Mouse (Mus musculus) kidney, adult 9 months (tissue): ENCODE measurements at regions not wholly inside any gene's neighbourhood (a gene's known extent, or its start where the extent isn't known, plus 50 kb on each side); places are given as distances from the start of the nearest gene placed in this dataset.

ENCODE experiments used
- DNase-seq: peaks from one replicate; pipeline ENCODE4 v3.0.0; 2022

DNA sequence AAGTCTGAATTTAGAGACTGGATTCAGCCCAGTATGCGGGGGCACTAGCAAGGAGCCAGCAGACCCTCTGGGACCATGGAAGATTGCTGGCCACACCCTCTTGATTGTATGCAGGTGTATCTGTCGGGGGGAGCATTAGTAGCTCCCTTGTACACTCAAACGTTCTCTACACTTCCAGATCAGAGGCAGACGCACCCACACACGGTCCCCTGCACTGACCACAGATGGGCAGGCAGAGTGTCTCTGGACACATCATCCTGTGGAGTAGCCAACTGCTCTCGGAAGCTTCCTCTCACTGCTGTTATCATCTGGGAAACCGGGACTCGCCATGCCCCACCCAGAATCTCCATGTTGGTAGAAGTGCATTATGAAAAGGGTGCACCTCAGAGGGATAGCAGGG lies 176.7 kb downstream of the Mycn start:
- DNase-seq = no peak

DNA sequence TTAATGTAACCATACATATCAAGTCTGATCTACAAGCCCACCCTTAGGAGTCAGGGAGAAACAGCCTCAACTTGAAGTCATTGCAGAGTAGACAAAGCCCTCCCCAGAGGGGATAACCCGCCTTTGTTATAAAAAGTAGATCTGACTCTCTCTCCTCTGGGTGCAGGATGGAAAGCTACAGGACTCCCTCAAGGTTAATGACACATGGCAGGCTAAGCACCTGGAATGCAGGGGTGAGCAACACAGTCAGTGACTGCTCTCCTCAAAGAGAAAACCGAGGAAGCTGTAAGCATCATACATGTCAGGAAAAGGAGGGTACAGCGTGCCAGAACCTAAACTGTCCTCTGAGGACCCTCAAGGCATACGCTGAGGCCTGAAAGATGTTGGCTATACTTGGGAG lies 177.1 kb downstream of the Mycn start:
- DNase-seq = peak; percentile 17

DNA sequence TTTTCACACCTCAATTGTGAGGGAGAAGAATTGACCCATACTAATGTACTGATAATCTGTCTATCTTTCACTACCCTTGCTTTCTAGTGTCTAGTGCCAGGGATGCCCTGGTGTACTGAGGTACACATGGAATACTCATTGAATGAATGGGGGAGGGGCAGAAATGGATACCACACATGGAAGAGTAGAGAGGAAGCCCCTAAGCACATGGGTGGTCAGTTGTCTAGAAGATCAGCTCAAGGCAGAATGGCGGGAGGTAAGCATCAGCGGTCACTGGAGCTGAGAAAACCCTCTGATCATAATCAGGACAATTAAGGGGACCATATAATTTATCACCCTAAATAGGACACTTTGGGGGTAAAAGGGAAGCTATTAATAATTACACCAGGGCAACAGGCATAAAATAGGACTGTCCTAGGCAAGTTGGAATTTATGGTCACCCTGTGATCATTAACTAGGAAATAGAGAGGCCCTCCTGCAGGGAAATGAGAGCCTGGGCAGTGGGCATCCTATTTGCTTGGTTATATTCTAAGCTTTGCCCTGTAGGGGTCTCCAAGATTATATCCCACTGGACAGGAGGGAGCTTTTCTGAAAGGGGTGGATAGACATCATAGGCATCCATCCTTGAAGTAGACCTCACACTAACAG lies 185.3 kb downstream of the Mycn start:
- DNase-seq = no peak

DNA sequence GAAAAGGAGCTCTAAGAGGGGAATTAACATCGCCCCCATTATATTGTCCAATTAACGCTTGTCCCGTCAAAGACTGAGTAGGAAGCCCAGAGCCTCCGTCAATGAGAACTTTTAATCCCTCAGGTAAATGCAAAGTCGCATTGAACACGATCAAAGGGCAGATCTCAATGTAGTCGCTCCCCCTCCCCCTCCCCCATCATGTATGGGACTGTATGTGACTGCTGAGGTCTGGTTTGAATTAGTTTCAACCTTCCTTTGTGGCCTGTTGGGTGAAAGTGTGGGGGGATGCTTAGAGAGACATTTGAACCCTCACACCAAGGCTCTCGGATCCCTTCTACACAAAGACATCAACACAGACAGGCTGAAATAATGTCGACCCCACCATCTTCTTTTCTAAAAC lies 187.9 kb downstream of the Mycn start:
- DNase-seq = no peak

DNA sequence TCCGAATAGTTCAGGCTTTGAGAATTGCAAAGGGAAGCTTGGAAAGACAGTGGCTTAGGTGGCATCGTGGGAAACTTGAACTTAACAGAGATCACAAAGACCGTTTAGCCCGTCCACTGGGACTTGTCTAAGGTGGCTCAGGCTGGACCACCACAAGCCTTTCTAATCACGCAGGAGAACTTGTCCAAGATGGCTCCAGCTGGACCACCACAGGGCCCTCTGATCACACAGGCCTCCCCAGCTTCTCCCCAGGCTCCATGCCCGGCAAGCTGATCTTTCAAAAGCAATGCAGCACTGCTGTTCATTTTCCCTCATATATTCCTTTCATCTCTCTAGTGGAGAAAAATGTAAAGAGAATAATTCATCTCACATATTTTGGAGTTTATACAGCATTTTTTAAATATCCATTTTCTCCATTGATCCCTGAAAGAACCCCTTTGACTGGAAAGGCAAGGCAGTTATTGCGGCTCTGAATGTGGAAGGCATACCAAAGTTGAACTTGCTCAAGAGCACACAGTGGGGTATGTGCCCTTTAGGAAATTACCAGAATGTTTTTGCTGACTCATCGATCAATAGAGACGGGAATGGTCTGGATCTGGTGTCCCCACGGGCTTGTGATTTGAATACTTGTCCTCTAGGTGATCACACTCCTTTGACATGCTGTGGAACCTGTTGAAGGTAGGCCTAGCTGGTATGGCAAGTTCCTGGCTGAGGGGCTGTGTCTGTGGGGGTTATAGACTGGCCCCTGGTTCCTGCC lies 189.9 kb downstream of the Mycn start:
- no peak for DNase-seq

DNA sequence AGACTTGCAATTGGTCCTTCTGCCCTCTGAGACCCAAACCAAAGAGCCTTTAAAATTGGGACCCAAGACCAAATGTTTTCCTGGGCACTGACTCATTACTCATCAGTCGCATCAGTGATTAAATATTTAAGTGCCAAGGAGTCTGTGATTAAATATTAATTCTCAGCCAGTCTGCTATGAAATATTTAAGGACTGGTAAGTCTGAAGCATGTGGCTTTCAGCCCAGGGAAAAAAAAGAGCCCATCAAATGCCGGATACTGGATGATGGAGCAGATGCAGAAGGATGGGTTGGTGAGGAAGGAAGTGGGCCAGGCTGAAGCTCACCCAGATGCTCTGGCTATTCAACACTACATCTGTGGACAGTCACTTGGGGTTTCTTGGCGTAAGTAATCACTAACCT lies 192.0 kb downstream of the Mycn start:
- no peak for DNase-seq

DNA sequence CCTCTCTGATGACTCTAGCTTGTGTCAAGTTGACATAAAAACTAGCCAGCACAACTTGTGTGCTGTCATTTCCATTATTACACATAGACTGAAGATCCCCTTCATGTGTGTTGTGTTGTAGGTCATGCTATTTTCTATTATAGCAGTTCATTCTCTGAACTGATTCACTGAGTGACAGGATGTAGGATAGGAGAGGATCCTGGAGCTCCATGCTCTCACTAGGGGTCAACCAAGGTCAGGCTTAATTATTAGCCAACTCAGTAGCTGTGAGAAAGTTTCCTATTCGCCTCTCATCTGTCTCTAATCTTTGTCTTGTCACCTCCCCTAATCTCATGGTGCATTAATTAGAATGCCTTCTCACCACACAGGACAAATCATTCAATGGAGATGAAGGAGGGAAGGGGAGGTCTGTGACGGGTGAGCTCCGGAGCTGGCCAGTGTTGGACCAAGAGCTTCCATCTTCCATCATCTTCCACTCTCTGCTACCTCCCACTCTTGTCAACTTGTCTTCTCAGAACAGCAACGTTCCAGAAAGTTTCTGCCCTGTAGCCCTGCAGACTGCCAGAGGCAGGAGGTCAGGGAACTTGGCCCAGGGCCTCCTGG lies 194.8 kb downstream of the Mycn start:
- peak; percentile 10 for DNase-seq

DNA sequence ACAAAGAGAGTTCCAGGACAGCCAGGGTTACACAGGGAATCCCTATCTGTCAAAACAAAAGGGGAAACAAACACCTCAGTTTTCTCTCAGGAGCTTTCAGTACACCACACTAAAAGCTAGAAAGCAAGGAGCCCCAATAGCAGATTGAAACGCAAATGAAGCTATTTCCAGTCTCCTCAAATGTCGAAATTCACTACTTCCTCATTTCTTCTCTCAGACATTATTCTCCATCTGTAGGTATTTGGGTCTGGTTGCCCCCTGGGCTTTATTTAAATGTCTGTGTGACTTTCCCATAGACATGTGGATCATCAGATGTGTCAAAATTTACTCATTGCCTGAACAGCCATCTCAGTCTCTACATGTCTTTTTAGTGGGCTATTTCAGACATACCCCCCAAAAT lies 197.2 kb downstream of the Mycn start:
- no peak for DNase-seq

DNA sequence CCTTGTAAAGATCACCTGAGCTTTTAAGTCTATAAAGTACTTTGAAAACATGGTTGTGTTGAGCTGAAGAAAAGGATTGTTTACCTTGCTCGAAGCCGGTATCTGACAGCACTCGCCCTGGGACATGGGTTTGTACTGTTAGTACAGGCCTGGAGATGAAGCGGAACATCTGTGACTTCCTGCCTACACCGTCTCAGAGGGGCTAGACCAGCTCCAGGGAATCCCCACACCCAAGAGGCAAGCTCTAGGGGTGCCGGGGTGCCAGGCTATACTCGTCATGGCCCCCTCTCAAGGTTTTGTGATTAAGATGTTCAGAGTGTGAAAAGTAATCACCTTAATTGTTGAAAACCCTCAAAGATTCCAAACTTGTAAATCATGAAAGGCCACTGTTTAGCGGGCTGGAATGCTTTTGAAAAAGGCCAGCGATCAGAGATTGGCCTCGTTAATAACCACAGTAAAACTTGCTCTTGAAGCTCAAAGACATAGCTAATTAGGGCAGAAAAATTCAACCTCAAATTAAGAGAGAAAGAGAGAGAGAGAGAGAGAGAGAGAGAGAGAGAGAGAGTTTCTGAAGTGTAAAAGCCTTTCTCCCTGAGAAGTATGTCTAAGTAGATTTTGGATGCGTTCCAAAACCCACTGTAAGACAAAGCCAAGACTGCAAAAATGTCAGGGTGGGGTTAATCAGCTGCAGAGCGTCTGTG lies 202.9 kb downstream of the Mycn start:
- DNase-seq = no peak

DNA sequence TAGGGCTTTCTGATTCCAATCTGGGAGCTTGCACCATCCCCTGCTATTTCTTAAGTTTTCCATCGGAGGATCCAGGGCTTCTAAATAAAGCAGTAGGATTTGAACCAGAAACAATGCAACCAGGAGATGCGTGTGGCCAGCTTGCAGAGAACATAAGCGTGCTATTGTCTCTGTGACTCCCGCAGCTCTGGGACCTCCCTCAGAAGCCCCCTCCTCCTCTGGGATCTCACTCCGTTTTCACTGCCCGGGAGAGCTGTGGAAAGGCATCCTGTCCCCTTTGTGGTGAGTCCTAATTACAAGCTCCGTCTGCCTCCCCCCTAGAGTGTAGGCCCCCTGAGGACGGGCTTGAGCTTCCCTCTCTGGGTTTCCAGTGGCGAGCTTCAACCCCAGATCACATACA lies 215.9 kb downstream of the Mycn start:
- DNase-seq = no peak

DNA sequence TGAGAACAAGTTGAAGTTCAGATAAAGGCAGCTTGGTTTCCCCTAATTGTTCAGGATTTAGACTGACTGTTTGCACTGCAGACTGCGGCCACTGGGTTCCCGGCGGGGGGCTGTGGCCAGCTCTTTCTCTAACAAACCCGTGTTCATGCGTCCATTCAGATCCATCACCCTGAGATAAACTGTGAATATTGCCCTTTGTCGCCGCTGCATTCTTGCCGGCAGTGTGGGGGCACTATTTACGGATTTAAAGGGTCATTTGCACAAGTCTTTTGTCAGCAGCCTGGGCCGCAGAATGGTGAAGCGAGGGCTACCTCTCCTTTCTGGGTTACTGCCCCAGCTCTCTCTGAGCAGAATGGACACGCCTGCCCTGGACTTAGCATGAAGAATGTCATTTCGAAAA lies 216.6 kb downstream of the Mycn start:
- DNase-seq = no peak

DNA sequence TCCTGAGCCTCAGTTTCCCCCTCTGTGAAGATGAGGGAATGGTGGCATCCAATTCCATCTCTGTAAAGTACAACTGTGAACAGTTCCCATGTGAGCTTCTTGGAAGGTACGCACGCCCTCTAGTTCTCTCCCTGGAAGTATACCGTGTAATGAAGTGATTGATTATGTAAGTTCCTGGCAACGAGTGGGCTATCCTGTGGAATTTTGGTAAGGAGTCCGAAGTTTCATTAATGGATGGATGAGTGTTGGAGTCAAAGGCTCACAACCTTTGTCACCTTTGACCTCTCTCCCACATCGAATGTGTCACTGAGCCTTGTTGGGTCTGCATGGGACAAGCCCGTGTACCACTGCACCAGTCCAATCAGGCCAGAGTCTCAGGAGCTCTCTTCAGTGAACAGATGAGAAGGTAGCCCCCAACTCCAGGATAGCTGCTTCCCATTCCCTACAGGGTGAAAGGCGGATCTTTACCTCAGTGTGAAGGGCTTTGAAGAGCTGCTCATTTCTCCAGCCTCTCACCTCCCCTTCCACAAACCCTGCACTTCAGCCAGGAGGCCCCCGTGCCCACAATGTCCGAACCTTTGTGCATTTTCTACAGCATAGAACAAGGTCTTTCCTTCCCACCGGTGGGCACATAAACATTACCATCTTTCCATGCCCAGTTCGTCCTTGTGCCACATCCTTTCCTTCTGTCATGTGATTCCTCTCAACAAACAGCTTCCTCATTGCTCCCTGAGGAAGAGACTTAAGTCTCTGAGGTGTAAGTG lies 217.8 kb downstream of the Mycn start:
- DNase-seq = no peak

DNA sequence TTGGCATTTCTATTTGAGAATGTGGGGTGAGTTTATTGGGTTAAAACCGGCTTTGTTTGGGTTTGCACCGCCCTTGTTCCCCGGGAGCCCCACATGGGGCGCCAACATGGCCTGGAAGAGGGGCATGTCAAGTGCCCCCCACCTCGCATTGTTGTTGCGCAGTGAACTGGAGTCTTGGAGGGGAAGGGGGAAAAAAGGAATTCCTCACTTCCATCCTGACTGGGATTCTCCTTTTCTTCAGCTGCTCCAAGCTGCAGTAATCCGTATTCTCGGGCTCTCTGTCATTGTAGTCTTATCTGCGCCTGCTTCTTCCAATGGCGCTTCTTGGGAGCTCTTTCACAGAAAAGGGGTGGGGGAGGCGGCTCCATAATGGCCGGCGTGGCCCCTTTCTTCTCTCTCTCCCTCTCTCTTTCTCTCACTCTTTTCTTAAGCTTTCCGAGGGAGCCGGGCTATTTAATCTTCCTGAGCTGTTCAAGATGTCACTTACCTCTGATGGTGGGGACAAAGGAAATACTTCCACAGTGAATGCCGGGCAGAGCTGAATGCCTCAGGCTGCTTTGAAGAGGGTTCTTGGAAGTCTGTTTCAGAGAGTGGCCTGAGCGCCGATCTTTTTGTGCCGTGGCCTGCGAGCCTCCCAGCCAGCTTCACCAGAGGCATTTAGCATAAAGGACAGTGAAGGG lies 218.6 kb downstream of the Mycn start:
- DNase-seq = no peak

DNA sequence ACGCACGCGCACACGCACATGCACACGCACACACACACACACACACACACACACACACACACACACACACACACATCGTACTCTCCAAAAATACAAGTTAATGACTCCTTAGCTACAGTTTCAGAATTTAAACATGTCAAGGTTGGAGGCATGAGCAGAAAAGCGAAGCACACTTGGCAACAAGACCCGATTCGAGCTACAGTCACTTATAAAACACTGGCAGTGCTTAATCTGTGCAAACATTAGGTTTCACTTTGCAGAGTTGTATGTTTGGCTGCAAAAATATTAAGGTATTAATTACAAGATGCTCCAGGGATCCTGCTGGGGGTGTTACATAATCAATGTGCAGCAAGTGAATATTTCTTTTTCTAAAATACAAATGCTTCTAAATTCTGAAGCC lies 225.0 kb downstream of the Mycn start:
- no peak for DNase-seq

DNA sequence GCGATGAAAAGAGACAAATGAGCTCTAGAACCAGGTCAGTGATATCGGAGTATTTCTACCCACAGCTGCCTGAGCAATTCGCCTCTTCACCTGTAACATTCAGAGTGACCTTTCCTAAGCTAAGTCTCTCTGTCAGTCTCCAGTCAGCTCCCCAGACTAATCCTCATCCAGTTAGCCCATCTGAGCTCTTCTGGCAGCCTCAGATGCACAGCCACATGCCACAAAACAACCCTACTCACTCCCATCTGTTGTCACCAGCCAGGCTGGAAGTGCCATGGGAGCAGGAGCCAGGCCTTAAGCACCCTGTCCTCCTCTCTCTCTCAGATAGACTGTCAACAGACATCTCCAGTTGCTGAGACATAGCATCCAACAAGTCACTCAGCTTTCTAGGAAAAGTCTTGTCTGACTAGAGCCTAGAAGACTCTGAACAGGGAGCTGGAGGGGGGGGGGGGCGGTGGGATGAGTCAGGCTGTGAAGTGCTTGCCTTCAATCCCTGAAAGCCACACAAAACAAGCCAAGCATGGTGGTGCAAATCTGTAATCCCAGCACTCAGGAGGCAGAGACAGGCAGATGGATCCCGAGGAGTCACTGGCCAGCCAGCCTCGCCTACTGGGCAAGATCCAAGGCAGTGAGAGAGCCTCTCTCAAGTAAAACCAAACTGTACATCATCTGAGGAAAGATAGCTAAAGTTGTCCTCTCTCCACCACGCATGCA lies 225.6 kb downstream of the Mycn start:
- DNase-seq = no peak

DNA sequence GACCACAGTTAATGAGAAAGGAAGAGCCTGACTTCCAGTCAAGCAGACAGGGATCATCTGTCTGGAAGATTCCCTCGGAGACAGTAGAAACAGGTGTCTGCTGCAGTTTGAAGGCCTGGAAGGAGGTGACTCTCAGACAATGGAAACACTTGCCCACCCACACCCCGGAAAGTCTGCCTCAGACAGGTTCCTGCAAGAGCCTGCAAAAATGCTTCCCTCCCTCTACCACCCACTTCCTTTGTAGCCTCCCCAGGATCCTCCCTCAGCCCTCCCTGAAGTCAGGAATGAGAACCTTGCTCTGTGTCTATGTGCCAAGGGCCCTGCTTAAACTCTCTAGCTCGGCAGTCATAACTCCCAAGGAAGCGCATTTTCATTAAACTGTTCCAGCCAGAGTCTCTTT lies 226.2 kb downstream of the Mycn start:
- no peak for DNase-seq

DNA sequence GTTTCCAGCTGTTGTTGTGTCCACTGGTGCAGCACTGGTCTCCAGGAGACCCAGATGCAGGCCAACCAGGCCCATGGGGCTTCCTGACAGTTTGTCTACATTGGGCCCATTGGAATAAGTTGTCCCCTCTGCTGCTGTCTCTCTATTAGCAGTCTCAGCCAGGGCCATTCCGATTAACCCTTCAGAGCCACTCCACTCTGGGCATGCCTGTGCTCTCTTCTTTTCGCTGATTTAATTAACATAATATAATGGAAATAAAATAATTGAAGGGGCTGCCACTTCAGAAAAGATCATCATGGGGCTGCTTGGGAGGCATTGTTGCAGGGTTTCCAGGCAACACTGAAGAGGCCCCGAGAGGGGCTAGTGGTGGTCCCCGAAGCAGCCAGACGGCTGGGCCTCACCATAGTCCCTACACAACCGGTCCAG lies 231.5 kb downstream of the Mycn start:
- DNase-seq = no peak

DNA sequence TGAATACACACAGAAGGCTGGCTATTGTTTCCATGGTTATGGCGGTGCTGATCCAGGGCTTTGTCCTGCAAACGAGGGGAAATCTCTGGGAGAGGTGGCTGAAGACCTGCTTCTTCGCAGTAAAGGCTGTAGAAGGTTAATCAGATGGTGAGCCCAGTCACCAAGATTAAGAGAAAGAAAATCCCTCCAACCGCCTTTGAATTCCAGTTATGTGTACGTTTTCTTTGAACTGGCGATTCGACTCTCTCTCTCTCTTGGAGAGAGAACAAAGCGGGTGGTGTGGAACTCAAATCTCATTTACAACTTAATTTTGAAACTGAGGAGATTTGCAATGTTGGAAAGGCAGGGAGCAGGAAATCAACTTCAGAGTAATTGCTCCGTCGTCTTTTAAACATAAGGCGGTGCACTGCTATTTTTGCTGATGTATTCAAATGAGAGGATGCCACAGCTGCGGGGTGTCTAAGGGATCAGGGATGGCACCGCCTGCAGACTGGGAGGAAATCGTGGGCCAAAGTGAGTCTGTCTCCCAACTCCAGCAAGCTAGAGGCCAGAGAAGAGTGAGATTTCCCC lies 232.7 kb downstream of the Mycn start:
- no peak for DNase-seq

DNA sequence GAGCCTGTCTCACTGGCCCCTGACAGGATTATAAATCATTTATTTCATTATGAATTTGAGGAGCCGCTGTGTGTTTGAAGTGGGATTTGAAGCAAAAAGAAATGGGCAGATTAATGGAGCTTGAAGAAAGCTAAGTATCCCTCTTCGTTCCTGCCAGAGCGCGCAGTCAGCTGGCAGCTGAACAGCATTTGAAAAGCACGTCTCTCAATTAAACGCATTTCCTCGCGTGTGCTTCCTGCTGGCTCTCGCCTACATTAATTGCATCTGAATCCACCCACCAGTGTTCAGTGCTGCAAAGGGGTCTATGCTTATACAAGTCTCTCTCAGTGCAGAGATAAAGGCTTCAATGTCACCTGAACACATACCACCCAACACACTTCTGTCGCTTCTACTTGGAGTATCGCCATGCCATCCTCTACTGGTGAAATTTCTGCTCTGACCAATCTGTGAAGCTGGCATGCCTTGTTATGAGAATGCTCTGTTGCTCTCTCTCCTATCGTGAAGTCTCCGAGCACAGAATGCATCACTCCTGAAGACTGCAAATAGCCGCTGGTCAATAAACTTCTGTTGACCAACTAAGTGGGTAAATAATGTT lies 235.3 kb downstream of the Mycn start:
- DNase-seq = no peak

DNA sequence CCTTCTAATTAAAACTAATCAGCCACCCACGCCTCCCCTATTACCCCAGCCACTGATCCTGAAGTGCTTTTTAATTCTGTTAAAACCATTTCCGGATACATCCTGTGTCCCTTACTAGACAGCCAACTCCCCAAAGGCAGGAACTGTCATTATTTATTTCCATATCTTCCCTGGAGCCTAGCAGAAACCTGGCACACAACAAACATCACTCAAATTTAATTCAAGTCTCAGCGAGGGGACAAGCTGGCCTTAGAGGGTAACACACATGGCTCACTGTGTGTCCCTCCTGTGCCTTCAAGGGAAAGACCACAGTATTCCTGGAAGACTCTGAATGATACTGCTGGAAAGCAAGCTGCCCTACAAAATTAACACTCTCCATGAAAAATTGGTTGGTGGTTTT lies 240.0 kb downstream of the Mycn start:
- DNase-seq = no peak

DNA sequence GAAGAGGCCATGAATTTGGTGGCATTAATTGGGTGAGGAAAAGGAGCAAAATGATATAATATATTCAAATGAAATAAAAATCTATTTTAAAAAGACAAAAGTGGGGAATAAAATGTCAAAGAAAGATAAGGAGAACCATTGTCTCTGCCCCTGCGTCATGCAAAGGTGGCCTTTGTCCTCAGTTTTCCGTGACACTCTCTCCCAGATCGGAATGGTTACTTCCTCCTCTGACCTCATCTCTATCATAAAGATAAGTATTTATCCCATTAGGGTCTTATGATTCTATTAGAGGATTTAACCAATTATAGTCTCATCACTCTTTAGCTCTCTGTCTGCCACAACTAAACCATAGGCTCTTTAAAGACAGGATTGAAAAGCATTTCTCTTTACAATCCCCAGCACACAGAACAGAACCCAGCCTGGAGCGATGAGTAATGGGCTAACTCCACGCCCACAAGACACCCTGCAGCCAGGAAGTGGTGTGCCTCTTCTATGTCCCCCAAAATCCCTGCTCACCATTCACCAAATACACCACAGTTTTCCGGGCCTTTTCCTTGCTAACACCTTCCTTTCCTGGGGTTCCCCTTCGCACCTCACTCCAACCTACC lies 240.6 kb downstream of the Mycn start:
- DNase-seq = no peak
